In genomic region chr10:44676506-44676905, GRCm38 (mm10) we compare ENCODE assay signal across 30 mouse cellular contexts.
DNase-seq lines count a peak whose midpoint lies in the region; ATAC-seq lines count a peak whose summit lies in the region.
"Had no signal": no experiment of that assay in that cellular context is flagged by ENCODE, and none has a peak within 500 bp of the region (broad histone marks: within the 10 kb centered on the region; RNA-seq: fewer than 3 reads in every experiment).

No protein-coding gene starts in this region.

- H3K36me3 ChIP-seq in splenic B cell, adult 2 months (ENCODE audit: control insufficient read depth, insufficient read depth, low read length, poor library complexity, severe bottlenecking): no peaks in the 10 kb centered on the region
- H3K36me3 ChIP-seq in hindbrain, embryonic 10.5 days: no peaks in the 10 kb centered on the region
- H3K36me3 ChIP-seq: embryonic facial prominence, embryonic 13.5 days; forebrain, embryonic 12.5 days; heart, embryonic 12.5 days; hindbrain, embryonic 13.5 days; limb, embryonic 12.5 days; midbrain, embryonic 13.5 days; neural tube, embryonic 12.5 days; stomach, embryonic 15.5 days had no signal

- no peaks in the 10 kb centered on the region for H3K9me3 ChIP-seq in hindbrain, embryonic 10.5 days
- H3K9me3 ChIP-seq: embryonic facial prominence, embryonic 13.5 days; forebrain, embryonic 12.5 days; heart, embryonic 12.5 days; hindbrain, embryonic 13.5 days; limb, embryonic 12.5 days; megakaryocyte, embryonic 14.5 days; midbrain, embryonic 13.5 days; neural tube, embryonic 12.5 days; stomach, embryonic 15.5 days had no signal

- ATAC-seq in activated CD4-positive, CD25-positive, alpha-beta regulatory T cell, adult 4 months: peak; percentile 59
- ATAC-seq: liver, postnatal 0 days; lung, postnatal 0 days; midbrain, embryonic 13.5 days; Patski had no signal

- peak; percentile 7 for DNase-seq in CD4-positive helper T cell, adult 2 months (ENCODE audit: low read depth, low spot score)
- DNase-seq in induced T-regulatory cell, adult 2 months (ENCODE audit: low read depth): peak; percentile 46
- DNase-seq in splenic B cell, adult 2 months (ENCODE audit: low read depth, low spot score): peak; percentile 39
- no peak for DNase-seq in frontal cortex, postnatal 10 days (ENCODE audit: low spot score in 2 of 2)
- DNase-seq in hindbrain, embryonic 10.5 days (ENCODE audit: low spot score): no peak
- DNase-seq in cerebellum, postnatal 14 days: no peak
- DNase-seq: adrenal gland, adult 2 months; cerebellum, adult 18-20 months; cerebellum, postnatal 25 days; embryo, embryonic 11 days; gastrocnemius, postnatal 14 days; heart, adult 18-20 months; heart, postnatal 14 days; kidney, adult 2 months; kidney, postnatal 10 days; liver, postnatal 0 days; thymus, postnatal 4 days had no signal

- WGBS in hindbrain, embryonic 10.5 days: 87% methylated on average over 3 of the region's 3 CpGs

- H3K27me3 ChIP-seq in splenic B cell, adult 2 months (ENCODE audit: control insufficient read depth, insufficient read depth, low read length, poor library complexity, severe bottlenecking): no peaks in the 10 kb centered on the region; the same call in 1 of the 2 replicates
- H3K27me3 ChIP-seq in hindbrain, embryonic 10.5 days (ENCODE audit: insufficient read depth, poor library complexity, severe bottlenecking): no peaks in the 10 kb centered on the region
- H3K27me3 ChIP-seq: embryonic facial prominence, embryonic 13.5 days; forebrain, embryonic 12.5 days; heart, embryonic 12.5 days; hindbrain, embryonic 13.5 days; limb, embryonic 12.5 days; megakaryocyte, embryonic 14.5 days; midbrain, embryonic 13.5 days; neural tube, embryonic 12.5 days; stomach, embryonic 15.5 days had no signal

- no peak overlapping the region for H3K4me3 ChIP-seq in hindbrain, embryonic 10.5 days
- H3K4me3 ChIP-seq: embryonic facial prominence, embryonic 13.5 days; erythroblast, embryonic 14.5 days; forebrain, embryonic 12.5 days; heart, embryonic 12.5 days; hindbrain, embryonic 13.5 days; limb, embryonic 12.5 days; megakaryocyte, embryonic 14.5 days; midbrain, embryonic 13.5 days; neural tube, embryonic 12.5 days; stomach, embryonic 15.5 days had no signal

- no peak overlapping the region for H3K27ac ChIP-seq in hindbrain, embryonic 10.5 days
- H3K27ac ChIP-seq: embryonic facial prominence, embryonic 13.5 days; forebrain, embryonic 12.5 days; hindbrain, embryonic 13.5 days; limb, embryonic 12.5 days; midbrain, embryonic 13.5 days; neural tube, embryonic 12.5 days; stomach, embryonic 15.5 days had no signal

- H3K4me1 ChIP-seq in hindbrain, embryonic 10.5 days (replicated peaks): no peaks in the 10 kb centered on the region
- H3K4me1 ChIP-seq: embryonic facial prominence, embryonic 13.5 days; forebrain, embryonic 12.5 days; heart, embryonic 12.5 days; hindbrain, embryonic 13.5 days; limb, embryonic 12.5 days; megakaryocyte, embryonic 14.5 days; midbrain, embryonic 13.5 days; neural tube, embryonic 12.5 days; stomach, embryonic 15.5 days had no signal

Comparison
In these comparisons a context has a peak if more than half of its experiments do, and no peak if none do; other contexts are left out.
1. DNase-seq: peak in CD4-positive helper T cell, adult 2 months (single experiment), induced T-regulatory cell, adult 2 months (single experiment) and splenic B cell, adult 2 months (single experiment); none in frontal cortex, postnatal 10 days (0 of 2), hindbrain, embryonic 10.5 days (single experiment) and cerebellum, postnatal 14 days (0 of 2).